Mouse (Mus musculus) thymus, adult 2 months (tissue): ENCODE results near the gene Lama5.

ENCODE experiments used
- CTCF ChIP-seq: fragments of 200-500 bp; IDR thresholded peaks from 2 replicates; pipeline ENCODE4 v1.5.1; 2012; ENCODE audit warnings: mild to moderate bottlenecking, control low read depth, low read length, moderate library complexity, borderline replicate concordance; ENCODE audit not compliant: control insufficient read depth, poor library complexity, insufficient read depth; ENCODE audit errors: extremely low read depth
- POLR2A ChIP-seq: fragments of 200-500 bp; IDR thresholded peaks from 2 replicates; pipeline ENCODE4 v1.6.1; 2012; ENCODE audit warnings: mild to moderate bottlenecking, low read length, control low read depth, moderate library complexity; ENCODE audit not compliant: control insufficient read depth, poor library complexity, insufficient read depth; ENCODE audit errors: extremely low read depth

DNA sequence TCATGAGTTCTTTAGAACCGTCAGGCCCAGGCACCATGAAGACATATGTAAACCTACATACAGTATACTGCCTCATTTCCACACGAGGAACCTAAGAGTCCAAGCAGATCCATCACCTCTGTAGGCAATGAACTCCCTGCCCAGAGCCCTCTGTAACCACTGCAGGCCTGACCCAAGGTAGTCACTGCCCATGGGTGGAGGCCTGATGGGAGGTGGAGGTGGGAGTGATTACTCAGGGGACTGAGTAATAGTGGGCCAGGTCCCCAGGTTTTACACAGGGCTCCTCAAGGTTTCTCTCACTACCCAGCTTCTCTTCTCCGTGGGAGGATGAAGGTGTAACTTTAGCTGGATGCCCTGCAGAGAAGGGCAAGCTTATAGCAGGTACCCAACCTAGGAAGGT lies 3.5 kb upstream of the Lama5 start:
- TF ChIP-seq CTCF (no peak), POLR2A (no peak)
